Mouse (Mus musculus): Measurements from ENCODE around the gene Grifin.
A peak's percentile ranks its signal among the peaks of the same experiment; 100 is the strongest.

The Grifin gene

GRCm38 (mm10) chr5:140589082-140589774 is 24.4 kb upstream of the Grifin start:
- no peak for DNase-seq (ENCODE audit: inconsistent age in 2 of 2, low spot score in 1 of 2)

- no peak for DNase-seq (ENCODE audit: inconsistent age in 2 of 2, low spot score in 1 of 2)
Measured at GRCm38 (mm10) chr5:140583732-140584368, 19.0 kb upstream of the Grifin start.

DNA sequence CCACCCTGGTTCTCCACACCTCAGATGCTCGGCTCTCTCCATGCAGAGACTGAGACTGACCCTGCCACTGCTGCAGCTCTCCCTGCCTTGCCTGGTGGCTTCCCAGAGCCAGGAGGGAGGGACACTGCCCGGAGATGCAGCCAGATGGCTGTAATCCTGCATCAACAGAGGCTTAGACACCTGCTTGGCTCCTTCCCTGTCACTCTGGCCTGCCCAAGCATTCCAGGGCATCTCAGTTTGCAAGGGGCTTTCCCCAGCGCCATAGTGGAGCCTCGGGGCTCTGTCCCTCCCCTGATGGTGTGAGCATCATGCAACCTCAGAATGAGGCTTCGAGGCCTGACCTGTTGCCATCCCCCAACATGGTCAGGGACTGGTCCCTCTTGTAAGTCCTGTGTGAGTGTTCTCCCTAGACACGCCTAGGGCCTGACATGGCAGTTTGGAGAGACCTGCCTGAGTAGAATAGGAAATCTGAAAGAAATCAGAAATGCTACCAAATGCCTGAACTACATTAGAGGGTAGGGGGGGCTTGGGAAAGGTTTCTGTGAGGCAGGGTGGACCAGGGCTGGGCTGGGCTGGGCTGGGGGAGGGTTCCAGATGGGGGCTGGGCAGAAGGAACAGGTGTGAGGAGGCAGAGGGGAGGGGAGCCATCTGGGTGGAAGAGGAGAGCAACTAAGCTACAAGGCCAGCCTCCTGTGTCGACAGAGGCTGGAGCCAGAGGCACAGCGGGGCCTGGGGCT is 18.3 kb upstream of the Grifin start:
- no peak for DNase-seq (ENCODE audit: inconsistent age in 2 of 2, low spot score in 1 of 2)

DNA sequence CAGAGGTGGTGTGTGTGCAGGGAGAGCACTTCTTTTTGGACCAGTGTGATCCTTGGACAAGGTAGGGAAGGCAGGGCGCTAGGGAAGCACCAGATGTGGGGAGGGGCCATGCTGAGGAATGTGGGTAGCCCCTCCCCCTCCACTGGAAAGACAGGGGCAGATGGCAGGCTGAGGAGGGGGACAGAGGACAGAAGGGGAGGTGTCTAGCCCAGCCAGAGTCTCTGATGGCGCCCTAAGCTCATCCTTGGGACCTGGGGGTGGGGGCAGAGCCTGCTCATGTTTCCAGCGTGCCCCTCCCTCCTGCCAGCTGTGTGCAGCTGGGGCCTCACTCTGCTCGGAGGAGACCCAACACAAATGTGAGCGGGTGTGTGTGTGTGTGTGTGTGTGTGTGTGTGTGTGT is 16.7 kb upstream of the Grifin start:
- no peak for DNase-seq (ENCODE audit: inconsistent age in 2 of 2, low spot score in 1 of 2)

- no peak for DNase-seq (ENCODE audit: inconsistent age in 2 of 2, low spot score in 1 of 2)
Measured at GRCm38 (mm10) chr5:140579771-140580170, 14.9 kb upstream of the Grifin start.

DNA sequence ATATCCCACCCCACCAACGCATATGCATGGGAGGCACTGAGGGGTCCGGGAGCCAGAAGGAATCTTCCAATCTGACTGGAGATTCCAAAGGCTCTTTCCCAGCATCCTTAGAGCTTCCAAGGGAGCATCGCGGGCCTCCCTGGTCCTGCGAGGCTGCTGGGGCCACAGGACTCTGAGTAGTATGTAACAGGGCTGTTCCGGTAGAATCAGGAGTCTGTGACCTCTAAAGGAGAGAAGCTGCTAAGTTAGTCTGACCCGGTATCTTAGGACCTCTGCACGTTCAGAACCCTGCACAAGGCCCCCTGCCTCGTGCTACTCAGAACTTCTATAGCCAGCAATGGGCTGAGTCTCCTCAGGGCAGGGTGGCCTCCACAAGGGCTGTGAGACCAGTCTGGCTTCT is 14.3 kb upstream of the Grifin start:
- DNase-seq (ENCODE audit: inconsistent age in 2 of 2, low spot score in 1 of 2) = no peak

DNA sequence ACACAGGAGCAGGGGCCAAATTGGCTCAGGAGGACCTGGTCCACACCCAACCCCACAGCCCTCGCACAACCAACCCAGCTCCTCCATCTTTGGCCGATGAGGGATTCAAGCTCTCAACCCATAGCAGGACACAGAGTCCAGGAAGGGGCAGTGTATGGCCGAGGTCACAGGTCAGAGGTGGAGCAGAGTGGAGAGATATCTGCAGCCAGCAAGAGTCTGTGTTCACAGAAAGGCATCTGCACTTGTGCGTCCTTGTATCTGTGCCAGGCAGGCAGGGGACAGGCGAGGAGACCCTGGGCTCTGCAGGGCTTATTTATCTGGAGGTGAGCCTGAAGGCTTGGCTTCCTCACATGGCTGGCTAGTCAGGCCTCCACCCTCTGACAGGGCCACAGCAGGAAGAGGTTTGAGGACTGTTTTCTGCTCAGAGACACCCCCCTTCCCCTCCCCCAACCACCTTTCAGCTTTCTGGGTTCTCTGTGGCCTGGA is 10.6 kb upstream of the Grifin start:
- peak; percentile 48 to 71 for DNase-seq (ENCODE audit: inconsistent age in 2 of 2, low spot score in 1 of 2)

GRCm38 (mm10) chr5:140572611-140573010 is 7.7 kb upstream of the Grifin start:
- DNase-seq (ENCODE audit: inconsistent age in 2 of 2, low spot score in 1 of 2) = peak; percentile 22 to 64

DNA sequence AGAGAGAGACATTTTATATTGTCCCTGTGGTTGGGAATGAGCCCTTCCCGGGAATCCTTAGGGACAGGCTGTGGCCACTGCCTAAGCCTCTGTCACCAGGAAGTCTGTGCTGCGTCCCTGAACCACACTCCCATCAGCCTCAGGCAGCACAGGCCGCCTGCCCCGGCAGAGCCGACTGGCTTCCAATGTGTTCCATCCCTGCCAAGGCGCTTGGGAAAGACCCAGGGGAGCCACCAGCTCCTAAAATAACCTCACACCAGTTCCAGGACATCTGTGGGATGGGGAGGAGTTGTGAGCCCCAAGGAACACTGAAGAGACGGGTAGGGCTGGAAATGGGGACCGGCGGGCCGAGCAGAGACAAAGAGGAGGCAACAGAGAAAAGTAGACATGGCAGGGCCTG is 6.8 kb upstream of the Grifin start:
- DNase-seq (ENCODE audit: inconsistent age in 2 of 2, low spot score in 1 of 2) = peak; percentile 39 to 70

- no peak for DNase-seq (ENCODE audit: inconsistent age in 2 of 2, low spot score in 1 of 2)
Measured at GRCm38 (mm10) chr5:140571201-140571600, 6.3 kb upstream of the Grifin start.

- no peak for DNase-seq (ENCODE audit: inconsistent age in 2 of 2, low spot score in 1 of 2)
Measured at GRCm38 (mm10) chr5:140570223-140570870, 5.5 kb upstream of the Grifin start.

DNA sequence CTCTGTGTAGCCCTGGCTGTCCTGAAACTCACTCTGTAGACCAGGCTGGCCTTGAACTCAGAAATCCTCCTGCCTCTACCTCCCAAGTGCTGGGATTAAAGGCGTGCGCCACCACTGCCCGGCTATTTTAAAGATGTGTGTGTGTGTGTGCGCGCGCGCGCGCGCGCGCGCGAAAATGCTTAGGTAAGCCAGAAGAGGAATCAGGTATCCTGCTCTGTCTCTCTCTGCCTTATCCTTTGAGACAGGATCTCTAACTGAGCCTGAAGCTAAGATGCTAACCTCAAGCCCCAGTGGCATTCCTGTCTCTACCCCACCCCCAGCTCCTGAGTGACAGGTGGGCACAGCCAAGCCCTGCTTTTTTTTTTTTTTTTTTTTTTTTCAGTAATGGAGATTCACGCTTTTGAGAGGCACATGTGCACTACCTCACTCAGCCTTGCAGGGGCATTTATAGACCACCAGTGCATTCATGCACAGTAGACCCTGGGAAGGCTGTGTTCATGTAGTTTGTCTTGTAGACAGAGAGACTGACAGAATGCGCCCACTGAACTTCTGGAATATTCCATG is 4.2 kb upstream of the Grifin start:
- no peak for DNase-seq (ENCODE audit: inconsistent age in 2 of 2, low spot score in 1 of 2)

GRCm38 (mm10) chr5:140568321-140568970 is 3.6 kb upstream of the Grifin start:
- DNase-seq (ENCODE audit: inconsistent age in 2 of 2, low spot score in 1 of 2) = peak; percentile 49 to 88

DNA sequence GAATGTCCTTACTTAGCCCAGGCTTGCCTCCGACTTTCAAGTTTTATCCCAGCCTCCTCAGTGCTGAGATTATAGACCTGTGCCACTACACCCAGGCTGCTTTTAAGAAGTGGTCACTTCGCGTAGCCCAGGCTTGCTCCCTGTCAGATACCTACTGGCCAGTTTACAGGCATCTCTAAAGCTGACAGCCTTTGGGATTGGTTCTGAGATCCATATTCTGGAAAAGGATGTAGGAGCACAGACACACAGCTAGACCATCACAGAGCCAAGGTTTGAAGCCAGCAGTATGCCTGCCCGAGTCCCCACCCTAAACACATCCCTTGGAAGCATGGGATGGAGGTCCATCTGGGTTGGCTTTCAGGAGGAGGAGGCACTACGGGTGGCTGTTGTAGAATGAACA is 2.9 kb upstream of the Grifin start:
- no peak for DNase-seq (ENCODE audit: inconsistent age in 2 of 2, low spot score in 1 of 2)

DNA sequence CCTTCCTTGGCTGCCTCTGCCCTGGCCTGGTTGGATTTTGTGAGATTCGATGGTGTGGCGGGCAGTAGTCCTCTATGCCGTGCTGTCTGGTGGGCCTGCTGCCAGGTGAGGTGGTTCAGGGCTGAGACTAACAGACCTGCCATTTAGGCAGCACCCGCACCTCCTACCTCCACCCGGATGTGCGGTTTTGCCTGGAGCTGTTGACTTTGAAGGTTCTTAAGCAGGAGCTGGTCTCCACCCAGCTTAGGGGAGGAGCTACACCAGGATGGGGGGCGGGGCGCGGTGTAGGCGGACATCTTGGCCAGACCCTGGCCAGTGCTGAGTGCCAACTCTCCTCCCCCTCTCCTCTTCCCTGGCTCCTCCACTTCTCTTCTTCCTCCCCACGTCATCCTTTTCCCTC is 2.5 kb upstream of the Grifin start:
- DNase-seq (ENCODE audit: inconsistent age in 2 of 2, low spot score in 1 of 2) = peak; percentile 62 to 78

- DNase-seq (ENCODE audit: inconsistent age in 2 of 2, low spot score in 1 of 2) = no peak
Measured at GRCm38 (mm10) chr5:140566271-140566670, 1.4 kb upstream of the Grifin start.

GRCm38 (mm10) chr5:140565856-140566255 is 985 bp upstream of the Grifin start:
- peak; percentile 59 to 86 for DNase-seq (ENCODE audit: inconsistent age in 2 of 2, low spot score in 1 of 2)

DNA sequence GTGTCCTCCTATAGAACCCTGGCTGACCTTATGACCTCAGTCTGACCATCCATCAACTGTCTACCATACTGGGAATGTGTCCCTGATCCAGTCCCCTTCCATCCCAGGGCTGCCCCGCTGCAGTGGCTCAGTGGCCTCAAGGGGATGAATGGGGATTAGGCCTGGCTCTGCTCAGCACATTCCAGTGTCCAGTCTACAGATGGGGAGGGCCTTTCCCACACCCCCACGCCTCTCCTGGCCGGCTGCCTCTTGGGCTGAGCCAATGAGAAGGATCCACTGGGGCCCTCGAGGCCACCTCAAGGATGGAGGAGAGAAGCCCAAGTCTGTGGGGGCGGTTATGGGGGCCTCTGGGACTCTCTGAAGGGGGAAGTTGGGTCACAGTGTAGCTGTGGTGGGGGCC is 580 bp upstream of the Grifin start:
- peak; percentile 30 to 51 for DNase-seq (ENCODE audit: inconsistent age in 2 of 2, low spot score in 1 of 2)

DNA sequence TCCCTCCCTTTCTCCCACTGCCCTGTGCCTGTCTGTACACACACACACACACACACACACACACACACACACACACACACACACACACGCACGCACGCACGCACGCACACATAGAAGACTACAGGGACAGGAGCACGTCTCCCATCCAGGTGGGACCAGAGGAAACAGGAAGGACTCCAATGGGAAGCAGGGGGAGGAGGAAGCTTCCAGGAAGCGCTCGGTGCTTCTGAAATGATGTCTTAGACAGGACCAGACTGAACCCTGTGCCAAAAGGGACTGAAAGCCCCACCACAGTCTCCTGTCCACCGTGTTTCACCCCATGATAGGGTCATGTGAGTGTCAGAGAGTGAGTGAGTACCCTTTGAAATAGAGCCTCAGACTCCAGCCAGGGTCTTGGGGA is 2.3 kb downstream of the Grifin start:
- no peak for DNase-seq (ENCODE audit: inconsistent age in 2 of 2, low spot score in 1 of 2)

DNA sequence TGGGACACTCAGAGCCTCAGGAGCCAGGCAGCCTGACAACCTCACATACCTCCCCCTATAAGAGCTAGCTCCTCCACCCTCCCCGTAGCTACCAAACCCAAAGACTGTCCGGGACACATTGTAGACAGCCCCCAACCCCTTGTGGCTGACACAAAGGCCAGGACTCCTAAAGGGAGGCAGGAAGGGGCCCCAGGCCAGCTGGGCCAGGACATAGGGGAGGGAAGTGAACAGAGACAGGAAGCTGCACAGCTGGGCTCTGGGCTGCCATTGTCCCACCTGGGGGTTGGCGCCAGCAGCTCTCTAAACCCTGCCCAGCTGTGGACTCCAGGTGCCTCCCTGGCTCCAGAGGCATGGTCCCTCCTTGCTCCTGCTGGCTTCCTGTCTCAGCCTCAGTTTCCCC is 8.0 kb downstream of the Grifin start:
- DNase-seq (ENCODE audit: inconsistent age in 2 of 2, low spot score in 1 of 2) = no peak

- DNase-seq (ENCODE audit: inconsistent age in 2 of 2, low spot score in 1 of 2) = no peak
Measured at GRCm38 (mm10) chr5:140553719-140554118, 11.2 kb downstream of the Grifin start.

Measured in adrenal gland, adult (tissue).